ENCODE assay signal across 9 mouse cellular contexts in the genomic region with DNA sequence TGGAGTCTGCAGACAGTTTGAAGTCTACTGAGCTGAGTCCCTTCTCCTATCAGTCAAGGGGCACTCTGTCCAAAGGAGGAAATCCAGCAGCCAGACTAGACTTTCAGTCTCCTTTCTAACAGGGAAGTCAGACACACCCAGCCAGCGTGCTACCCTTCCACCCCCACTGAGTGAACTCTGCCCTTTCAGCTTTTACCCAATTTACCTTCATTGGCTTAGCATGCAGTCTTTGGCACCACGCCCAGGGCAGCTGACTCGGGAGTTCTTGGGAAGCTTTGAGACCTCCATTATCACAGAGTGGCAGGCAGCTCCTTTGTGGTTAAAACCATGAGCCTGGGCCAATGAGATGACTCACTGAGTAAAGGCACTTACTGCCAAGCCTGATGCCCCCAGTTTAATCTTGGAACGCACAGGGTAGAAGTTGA.
A peak's percentile ranks its signal among the peaks of the same experiment; 100 is the strongest.
DNase-seq lines count a peak whose midpoint lies in the region; ATAC-seq lines count a peak whose summit lies in the region.
"Had no signal": no experiment of that assay in that cellular context is flagged by ENCODE, and none has a peak within 500 bp of the region (broad histone marks: within the 10 kb centered on the region; RNA-seq: fewer than 3 reads in every experiment).

No protein-coding gene starts in this region.

- H3K27ac ChIP-seq in midbrain, embryonic 12.5 days (replicated peaks): 0 out of 2 replicates have a peak overlapping the region, but pooled peaks have one; percentile 2
- no peak overlapping the region for H3K27ac ChIP-seq in midbrain, embryonic 10.5 days (replicated peaks)
- H3K27ac ChIP-seq in intestine, embryonic 15.5 days: peak overlapping the region; percentile 76
- 0 out of 2 replicates have a peak overlapping the region, but pooled peaks have one; percentile 48 for H3K27ac ChIP-seq in limb, embryonic 13.5 days
- H3K27ac ChIP-seq: neural tube, embryonic 13.5 days had no signal

- no peaks in the 10 kb centered on the region for H3K27me3 ChIP-seq in midbrain, embryonic 12.5 days
- H3K27me3 ChIP-seq in midbrain, embryonic 10.5 days (ENCODE audit: low read depth, poor library complexity, severe bottlenecking): no peaks in the 10 kb centered on the region
- H3K27me3 ChIP-seq in intestine, embryonic 15.5 days (replicated peaks): no peaks in the 10 kb centered on the region
- no peaks in the 10 kb centered on the region for H3K27me3 ChIP-seq in limb, embryonic 13.5 days
- H3K27me3 ChIP-seq: neural tube, embryonic 13.5 days had no signal

- no peak for DNase-seq in midbrain, embryonic 10.5 days (ENCODE audit: low spot score)
- DNase-seq in adrenal gland, postnatal 25 days: peak; percentile 80
- peak; percentile 32 for DNase-seq in gastrocnemius, adult 18-20 months (ENCODE audit: low spot score)
- peak; percentile 28 to 32 for DNase-seq in natural killer cell, adult 2 months (ENCODE audit: low spot score in 2 of 2)
- peak; percentile 72 for DNase-seq in urinary bladder, postnatal 25 days (ENCODE audit: low spot score)

- no peaks in the 10 kb centered on the region for H3K9me3 ChIP-seq in midbrain, embryonic 12.5 days
- H3K9me3 ChIP-seq in midbrain, embryonic 10.5 days (replicated peaks): no peaks in the 10 kb centered on the region; the same call in 1 of the 2 replicates
- no peaks in the 10 kb centered on the region for H3K9me3 ChIP-seq in intestine, embryonic 15.5 days
- no peaks in the 10 kb centered on the region for H3K9me3 ChIP-seq in limb, embryonic 13.5 days
- H3K9me3 ChIP-seq: neural tube, embryonic 13.5 days had no signal

- no peaks in the 10 kb centered on the region for H3K36me3 ChIP-seq in midbrain, embryonic 12.5 days
- H3K36me3 ChIP-seq in midbrain, embryonic 10.5 days: no peaks in the 10 kb centered on the region
- no peaks in the 10 kb centered on the region for H3K36me3 ChIP-seq in intestine, embryonic 15.5 days
- H3K36me3 ChIP-seq in limb, embryonic 13.5 days: no peaks in the 10 kb centered on the region
- H3K36me3 ChIP-seq: neural tube, embryonic 13.5 days had no signal

- H3K9ac ChIP-seq in midbrain, embryonic 12.5 days (replicated peaks): no peak overlapping the region
- H3K9ac ChIP-seq in intestine, embryonic 15.5 days: no peak overlapping the region
- H3K9ac ChIP-seq in limb, embryonic 13.5 days: no peak overlapping the region
- H3K9ac ChIP-seq: neural tube, embryonic 13.5 days had no signal

- H3K4me1 ChIP-seq in midbrain, embryonic 12.5 days: no peaks in the 10 kb centered on the region
- H3K4me1 ChIP-seq in midbrain, embryonic 10.5 days: no peaks in the 10 kb centered on the region
- H3K4me1 ChIP-seq in intestine, embryonic 15.5 days (replicated peaks): 0 out of 2 replicates have a peak, but pooled peaks cover 9% of the 10 kb centered on the region
- H3K4me1 ChIP-seq in limb, embryonic 13.5 days: peaks cover 5% of the 10 kb centered on the region; the same call in 1 of the 2 replicates

- no peak overlapping the region for H3K4me3 ChIP-seq in midbrain, embryonic 12.5 days
- no peak overlapping the region for H3K4me3 ChIP-seq in midbrain, embryonic 10.5 days
- no peak overlapping the region for H3K4me3 ChIP-seq in intestine, embryonic 15.5 days (replicated peaks)
- no peak overlapping the region for H3K4me3 ChIP-seq in limb, embryonic 13.5 days
- H3K4me3 ChIP-seq: neural tube, embryonic 13.5 days had no signal

- no peak overlapping the region for H3K4me2 ChIP-seq in midbrain, embryonic 12.5 days (replicated peaks)
- no peak overlapping the region for H3K4me2 ChIP-seq in intestine, embryonic 15.5 days (replicated peaks)
- no peak overlapping the region for H3K4me2 ChIP-seq in limb, embryonic 13.5 days (replicated peaks)
- H3K4me2 ChIP-seq: neural tube, embryonic 13.5 days had no signal

- ATAC-seq in midbrain, embryonic 12.5 days (ENCODE audit: low FRiP score, low read depth): no peak
- peak; percentile 92 for ATAC-seq in intestine, embryonic 15.5 days
- no peak for ATAC-seq in limb, embryonic 13.5 days (ENCODE audit: low FRiP score, low read depth)

- WGBS in midbrain, embryonic 12.5 days: 64% methylated on average over 4 of the region's 4 CpGs
- WGBS in midbrain, embryonic 10.5 days: 73% methylated on average over 4 of the region's 4 CpGs
- 33% methylated on average over 4 of the region's 4 CpGs for WGBS in intestine, embryonic 15.5 days
- WGBS in limb, embryonic 13.5 days: 43% methylated on average over 4 of the region's 4 CpGs
